Mouse (Mus musculus): ENCODE results near the gene Sdf2l1. TPM values are rescaled to one million over a fixed set of nuclear protein-coding genes. Genes with fewer than 3 reads are reported as not detected.

Gene Sdf2l1
- polyA plus RNA-seq, 1 experiment from 2014 or later = 23.2 TPM

MicroRNAs encoded within 50 kb of the gene (microRNA counts, 519-probe panel; counts per million panel counts)
- 6,225 counts per million, percentile 79 among the panel's probes with 10 or more counts for microRNA mmu-miR-130b
- microRNA mmu-miR-301b = 4,590 counts per million, percentile 36 among the panel's probes with 10 or more counts

Small RNAs within 50 kb of the gene (microRNA-seq; reads per million reads assigned to microRNA genes)
- 7,667 reads per million, percentile 95 among the genes with 10 or more reads in this experiment for gene Mir130b
- gene Mir301b = 237 reads per million, percentile 64 among the genes with 10 or more reads in this experiment

Other genes starting within 250 kb of the Sdf2l1 start
- gene Ppm1f, start 235.9 kb downstream of the Sdf2l1 start, polyA plus RNA-seq (2014; fragmentation: Nextera tagmentation; extraction: Ambion mirVana) = 15.5 and 17.4 TPM in 2 replicates
- 214 and 219 TPM in 2 replicates for gene Mapk1, start 149.0 kb downstream of the Sdf2l1 start, polyA plus RNA-seq (2014; fragmentation: Nextera tagmentation; extraction: Ambion mirVana)
- 169 and 174 TPM in 2 replicates for gene Ypel1, start 62.7 kb downstream of the Sdf2l1 start, polyA plus RNA-seq (2014; fragmentation: Nextera tagmentation; extraction: Ambion mirVana)
- 142 and 145 TPM in 2 replicates for gene Ppil2, start 21.1 kb downstream of the Sdf2l1 start, polyA plus RNA-seq (2014; fragmentation: Nextera tagmentation; extraction: Ambion mirVana)
- 14.8 and 15.8 TPM in 2 replicates for gene 2610318N02Rik, start 7.2 kb downstream of the Sdf2l1 start, polyA plus RNA-seq (2014; fragmentation: Nextera tagmentation; extraction: Ambion mirVana)
- gene Ydjc, start 12.2 kb upstream of the Sdf2l1 start, polyA plus RNA-seq (2014; fragmentation: Nextera tagmentation; extraction: Ambion mirVana) = 34.2 and 46.8 TPM in 2 replicates
- 2.0 and 2.7 TPM in 2 replicates for gene Ccdc116, start 14.8 kb upstream of the Sdf2l1 start, polyA plus RNA-seq (2014; fragmentation: Nextera tagmentation; extraction: Ambion mirVana)
- gene Ube2l3, start 70.3 kb upstream of the Sdf2l1 start, polyA plus RNA-seq (2014; fragmentation: Nextera tagmentation; extraction: Ambion mirVana) = 272 and 297 TPM in 2 replicates
- gene Rimbp3, start 76.2 kb upstream of the Sdf2l1 start, polyA plus RNA-seq (2014; fragmentation: Nextera tagmentation; extraction: Ambion mirVana) = 1.8 and 2.0 TPM in 2 replicates
- gene Hic2, start 101.2 kb upstream of the Sdf2l1 start, polyA plus RNA-seq (2014; fragmentation: Nextera tagmentation; extraction: Ambion mirVana) = 6.4 and 7.7 TPM in 2 replicates
- gene Tmem191c, start 143.7 kb upstream of the Sdf2l1 start, polyA plus RNA-seq (2014; fragmentation: Nextera tagmentation; extraction: Ambion mirVana) = 25.3 and 38.0 TPM in 2 replicates
- gene Serpind1, start 199.0 kb upstream of the Sdf2l1 start, polyA plus RNA-seq (2014; fragmentation: Nextera tagmentation; extraction: Ambion mirVana) = 0.38 and 1.5 TPM in 2 replicates